Mouse (Mus musculus): Measurements from ENCODE around the gene Slc11a2.
A peak's percentile ranks its signal among the peaks of the same experiment; 100 is the strongest.

The Slc11a2 gene

DNA sequence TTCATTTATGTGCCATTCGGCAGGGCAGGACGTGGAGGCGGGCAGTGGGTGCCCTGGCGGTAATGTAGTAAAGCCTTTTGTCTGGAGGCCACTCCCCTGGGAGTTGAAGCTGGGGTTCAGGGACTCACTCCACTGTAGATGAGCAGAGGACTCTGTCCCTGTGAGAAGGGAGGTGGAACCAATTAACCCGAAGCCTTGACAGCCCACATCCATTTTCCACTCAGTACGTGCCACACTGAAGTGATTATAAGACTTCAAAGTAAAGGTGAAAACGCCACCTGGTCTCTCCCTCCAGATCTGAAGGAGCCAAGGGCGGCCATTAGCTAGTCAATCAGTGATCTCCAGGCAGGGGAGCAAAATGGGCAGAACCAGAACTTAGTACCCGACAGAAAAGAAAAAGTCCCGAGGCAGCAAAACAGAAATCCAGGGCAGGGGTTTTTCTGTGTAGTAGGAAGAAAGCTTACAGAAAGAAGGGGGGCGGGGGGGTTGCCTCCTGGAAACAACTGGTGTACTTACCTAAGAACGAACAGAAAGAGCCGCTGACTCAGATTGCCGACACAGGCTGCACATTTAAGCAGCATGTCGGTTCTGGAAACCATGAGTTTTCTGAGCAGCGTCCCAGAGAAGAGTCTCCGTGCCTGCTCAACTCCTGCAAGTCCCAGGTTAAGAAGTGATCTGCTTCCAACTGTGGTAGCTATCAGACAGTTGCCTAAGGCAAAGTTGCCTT lies at the start of gene Slc11a2:
TSS of gene Slc11a2 (minus strand) at position 677 of the 727 bp plus-strand sequence.
- DNase-seq (ENCODE audit: low read depth): no peak

DNA sequence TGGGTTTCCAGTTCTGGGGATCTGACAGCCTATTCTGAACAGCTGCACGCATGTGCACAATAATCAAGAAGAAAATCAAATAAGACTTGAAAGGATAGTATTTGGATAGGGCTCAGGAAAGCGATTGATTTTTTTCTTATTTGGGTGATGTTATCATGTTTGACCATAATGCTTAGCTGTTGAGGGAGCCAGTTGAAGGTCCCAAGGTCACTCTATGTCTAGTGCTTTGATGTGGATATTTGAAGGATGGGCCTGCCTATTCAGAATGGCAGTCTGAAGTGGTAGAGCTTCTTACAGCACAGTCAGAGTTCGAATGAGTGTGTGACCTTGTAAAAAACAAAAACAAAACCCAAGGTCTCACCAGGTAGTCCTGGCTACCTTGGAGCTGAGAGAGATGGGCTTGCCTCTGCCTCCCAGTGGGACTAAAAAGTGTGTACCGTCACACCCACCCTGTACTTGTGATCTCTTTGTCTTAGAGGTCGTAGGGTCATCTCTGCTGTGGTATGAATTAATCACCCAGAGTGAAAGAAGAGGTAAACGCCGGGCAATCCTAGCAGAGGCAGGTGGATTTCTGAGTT lies 49.1 kb upstream of the Slc11a2 start:
- DNase-seq (ENCODE audit: low read depth): no peak

DNA sequence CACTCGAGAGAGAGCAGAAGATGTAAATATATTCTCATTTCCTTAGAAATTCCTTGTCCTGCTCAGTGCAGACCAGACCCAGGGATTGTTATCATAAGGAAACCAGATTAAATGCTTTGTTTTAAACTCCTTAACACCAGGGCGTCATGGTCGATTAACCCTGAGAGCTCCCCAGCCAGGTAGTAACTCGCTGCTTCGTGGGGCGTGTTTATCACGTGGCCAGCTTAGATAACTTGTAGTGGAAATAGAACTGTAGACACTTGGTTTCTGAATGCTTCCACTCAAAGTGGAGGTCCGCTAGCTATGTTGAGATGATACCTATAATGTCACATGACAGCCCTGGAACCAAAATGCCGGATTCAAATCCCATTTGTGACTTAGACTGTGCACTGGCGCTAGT lies 45.2 kb upstream of the Slc11a2 start:
- no peak for DNase-seq (ENCODE audit: low read depth)

DNA sequence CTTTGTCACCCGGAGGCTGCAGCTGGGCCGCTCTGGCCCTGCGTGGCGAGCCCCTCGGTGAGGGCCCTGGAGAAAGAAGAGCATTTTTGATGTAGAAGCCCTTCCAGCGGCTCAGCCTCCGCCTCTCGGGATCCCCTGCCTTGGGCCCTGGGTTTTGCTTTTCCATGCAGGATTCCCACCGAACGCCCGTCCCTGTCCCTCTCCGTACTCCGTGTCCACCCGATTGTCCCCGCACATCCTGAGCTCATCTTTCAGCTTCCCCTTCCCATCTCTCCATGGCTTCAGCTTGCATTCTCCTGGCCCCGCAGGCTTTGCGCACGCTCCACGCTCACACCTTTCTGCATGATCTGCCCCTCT lies 44.3 kb upstream of the Slc11a2 start:
- no peak for DNase-seq (ENCODE audit: low read depth)

- DNase-seq (ENCODE audit: low read depth): peak; percentile 90
Measured at GRCm38 (mm10) chr15:100468295-100469188, 43.7 kb upstream of the Slc11a2 start, which contains the start of gene Letmd1. TSS of gene Letmd1 (plus strand) at chr15:100469023.

- no peak for DNase-seq (ENCODE audit: low read depth)
Measured at GRCm38 (mm10) chr15:100467738-100468137, 42.9 kb upstream of the Slc11a2 start.

DNA sequence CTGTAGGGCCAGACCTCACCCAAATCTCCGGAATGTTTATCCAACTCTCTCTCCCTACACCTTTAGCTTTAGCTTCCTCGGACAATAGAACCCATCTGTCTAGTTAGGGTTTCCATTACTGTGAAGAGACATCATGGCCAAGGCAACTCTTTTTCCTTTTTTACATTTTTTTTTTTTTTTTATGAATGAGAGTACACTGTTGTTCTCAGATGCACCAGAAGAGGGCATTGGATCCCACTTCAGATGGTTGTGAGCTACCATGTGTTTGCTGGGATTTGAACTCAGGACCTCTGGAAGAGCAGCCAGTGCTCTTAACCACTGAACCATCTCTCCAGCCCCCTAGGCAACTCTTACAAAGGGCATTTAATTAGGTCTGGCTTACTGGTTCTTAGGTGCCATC lies 40.6 kb upstream of the Slc11a2 start:
- no peak for DNase-seq (ENCODE audit: low read depth)

DNA sequence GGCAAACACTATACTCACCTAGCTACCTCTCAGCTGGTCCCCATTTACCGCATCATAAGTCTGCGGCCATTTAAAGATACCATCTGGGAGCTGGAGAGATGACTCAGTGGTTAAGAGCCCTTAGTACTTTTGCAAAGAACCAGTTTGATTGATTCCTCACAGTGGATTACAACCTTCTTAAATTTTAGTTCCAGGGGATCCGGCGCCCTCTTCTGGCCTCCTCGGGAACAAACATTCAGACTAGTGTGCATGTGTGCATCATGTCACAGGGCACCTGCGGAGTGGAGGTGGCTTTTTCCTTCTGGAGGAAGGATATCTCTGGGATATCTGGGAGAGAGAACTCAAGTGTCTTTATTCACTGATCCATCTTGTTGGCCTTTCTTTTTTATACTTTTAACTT lies 38.8 kb upstream of the Slc11a2 start:
- DNase-seq (ENCODE audit: low read depth): peak; percentile 81

GRCm38 (mm10) chr15:100462086-100462485 lies 37.2 kb upstream of the Slc11a2 start:
- peak; percentile 60 for DNase-seq (ENCODE audit: low read depth)

GRCm38 (mm10) chr15:100461646-100462045 lies 36.8 kb upstream of the Slc11a2 start:
- peak; percentile 88 for DNase-seq (ENCODE audit: low read depth)

DNA sequence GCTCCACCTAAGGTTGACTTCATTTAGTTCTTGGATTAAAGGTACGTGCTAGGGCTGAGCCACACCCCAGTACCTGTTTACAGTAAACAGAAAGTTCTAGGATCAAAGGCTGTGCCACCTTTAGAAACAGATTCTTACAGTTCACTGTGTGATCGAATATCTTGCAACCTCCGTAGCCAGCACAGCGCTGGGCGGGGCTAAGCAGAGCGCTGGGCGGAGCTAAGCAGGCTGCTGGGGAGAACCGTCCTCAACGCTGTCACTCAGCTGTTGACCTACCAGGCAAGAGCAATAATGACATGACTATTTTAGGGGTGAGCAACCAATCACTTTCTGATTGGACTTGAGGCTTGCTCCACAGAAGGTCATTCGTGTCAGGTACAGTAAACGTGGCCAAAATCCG lies 36.1 kb upstream of the Slc11a2 start:
- DNase-seq (ENCODE audit: low read depth): no peak

DNA sequence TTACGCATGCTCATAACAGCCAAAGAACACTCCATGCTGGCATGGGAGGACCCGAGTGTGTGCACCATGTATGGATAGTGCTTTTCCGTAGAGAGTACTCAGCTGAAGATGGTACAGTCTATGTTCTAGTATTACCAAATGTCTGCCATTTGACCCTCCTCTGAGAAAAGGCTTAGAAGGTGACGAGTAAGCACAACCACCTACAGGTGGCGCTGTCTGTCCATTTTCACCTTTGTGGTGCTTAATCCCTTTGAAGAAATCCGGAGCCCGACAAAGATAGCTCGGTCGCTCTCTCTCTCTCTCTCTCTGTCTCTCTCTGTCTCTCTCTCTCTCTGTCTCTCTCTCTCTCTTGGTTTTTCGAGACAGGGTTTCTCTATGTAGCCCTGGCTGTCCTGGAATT lies 33.2 kb upstream of the Slc11a2 start:
- peak; percentile 91 for DNase-seq (ENCODE audit: low read depth)

- peak; percentile 95 for DNase-seq (ENCODE audit: low read depth)
Measured at GRCm38 (mm10) chr15:100457340-100457739, 32.5 kb upstream of the Slc11a2 start.

DNA sequence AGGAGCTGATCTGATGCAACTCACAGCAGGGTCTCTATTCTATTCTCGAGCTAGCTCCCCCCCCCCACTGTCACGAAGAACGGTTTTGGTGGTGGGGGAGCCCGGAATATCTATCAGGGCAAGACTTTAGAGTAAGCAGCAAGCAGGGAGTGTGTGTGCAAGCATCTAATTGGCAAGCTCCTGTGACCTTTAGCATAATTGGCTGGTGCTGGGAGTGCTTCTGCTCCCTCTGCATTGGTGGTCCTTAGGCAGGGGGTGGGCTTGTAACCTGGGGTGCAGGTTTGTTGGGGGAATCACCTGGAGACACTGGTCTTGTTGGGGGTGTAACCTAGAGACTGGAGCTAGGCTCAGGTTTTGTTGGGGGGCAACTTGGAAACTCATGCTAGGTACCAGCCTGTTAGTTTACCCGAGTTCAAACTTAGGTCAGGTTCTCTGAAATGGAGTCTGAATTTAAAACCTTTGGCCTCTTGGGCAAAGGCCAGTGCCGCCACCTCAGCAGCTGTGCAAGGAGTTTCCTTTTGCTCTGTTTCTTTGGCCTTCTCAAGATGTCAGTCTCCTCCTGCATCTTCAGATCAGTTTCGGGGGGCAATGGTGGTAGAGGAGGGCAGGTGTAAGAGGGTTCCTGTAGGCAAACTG lies 31.6 kb upstream of the Slc11a2 start:
- DNase-seq (ENCODE audit: low read depth): no peak

DNA sequence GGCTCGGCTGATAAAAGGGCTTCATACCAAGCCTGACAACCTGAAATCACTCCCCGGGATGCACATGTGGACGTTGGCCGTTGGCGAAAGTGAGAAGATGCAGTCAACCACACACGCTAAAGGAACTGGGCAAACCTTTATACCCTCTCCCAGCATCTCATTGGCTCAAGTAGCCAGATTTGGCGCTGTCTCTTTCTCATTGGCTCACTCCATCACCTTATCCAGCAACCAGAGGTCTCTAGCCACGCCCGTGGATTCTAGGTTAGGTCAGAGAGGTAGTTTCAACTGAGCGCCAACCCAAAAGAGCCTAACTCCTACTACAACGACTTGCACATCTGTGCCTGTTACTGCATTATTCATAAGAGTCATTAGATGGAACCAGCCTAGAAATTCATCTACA lies 27.6 kb upstream of the Slc11a2 start:
- no peak for DNase-seq (ENCODE audit: low read depth)

GRCm38 (mm10) chr15:100451245-100451644 lies 26.4 kb upstream of the Slc11a2 start:
- peak; percentile 91 for DNase-seq (ENCODE audit: low read depth)

- no peak for DNase-seq (ENCODE audit: low read depth)
Measured at GRCm38 (mm10) chr15:100449495-100449894, 24.6 kb upstream of the Slc11a2 start.

GRCm38 (mm10) chr15:100448572-100448971 lies 23.7 kb upstream of the Slc11a2 start:
- DNase-seq (ENCODE audit: low read depth): no peak

DNA sequence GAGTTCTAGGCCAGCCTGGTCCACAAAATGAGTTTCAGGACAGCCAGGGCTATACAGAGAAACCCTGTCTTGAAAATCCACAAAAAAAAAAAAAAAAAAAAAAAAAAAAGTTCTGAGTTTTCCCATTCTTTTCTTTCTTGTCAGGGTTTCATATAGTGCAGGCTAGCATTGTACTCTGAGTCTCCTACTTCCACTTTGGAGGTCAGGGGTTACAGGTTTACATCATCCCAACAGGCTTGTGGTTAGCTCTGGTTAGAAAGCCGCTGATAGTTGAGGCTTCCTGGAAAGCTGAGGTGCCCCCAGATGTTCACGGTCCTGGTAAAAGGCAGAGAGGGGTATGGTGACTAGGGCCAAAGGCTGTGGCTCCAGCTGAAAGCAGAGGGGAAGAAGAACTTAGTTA lies 22.0 kb upstream of the Slc11a2 start:
- DNase-seq (ENCODE audit: low read depth): no peak

- peak; percentile 88 for DNase-seq (ENCODE audit: low read depth)
Measured at GRCm38 (mm10) chr15:100443126-100443922, 18.5 kb upstream of the Slc11a2 start.

- DNase-seq (ENCODE audit: low read depth): no peak
Measured at GRCm38 (mm10) chr15:100436518-100436917, 11.6 kb upstream of the Slc11a2 start.

GRCm38 (mm10) chr15:100436112-100436511 lies 11.2 kb upstream of the Slc11a2 start:
- peak; percentile 53 for DNase-seq (ENCODE audit: low read depth)
